Comparison of ENCODE assay signal across 8 mouse cellular contexts in genomic region chr7:27331854-27332253, GRCm38 (mm10). TPM values are rescaled to one million over a fixed set of nuclear protein-coding genes. Genes with fewer than 3 reads are reported as not detected.
DNase-seq lines count a peak whose midpoint lies in the region; ATAC-seq and TF ChIP-seq lines count a peak whose summit lies in the region.

No protein-coding gene starts in this region.

- no peak for ATAC-seq in kidney, embryonic 16.5 days (ENCODE audit: low FRiP score, low TSS enrichment)
- ATAC-seq in G1E (ENCODE audit: extremely low read depth, insufficient number of reproducible peaks, low FRiP score, poor library complexity, severe bottlenecking), result no peak
- no peak for ATAC-seq in forebrain, embryonic 14.5 days
- ATAC-seq in liver, postnatal 0 days, result no peak

- H3K9ac ChIP-seq in kidney, embryonic 16.5 days (replicated peaks; ENCODE audit: low read length), result peak overlapping the region; percentile 66; the same call in 1 of the 2 replicates
- H3K9ac ChIP-seq in forebrain, embryonic 14.5 days (ENCODE audit: low read length), result no peak overlapping the region
- no peak overlapping the region for H3K9ac ChIP-seq in liver, postnatal 0 days (replicated peaks)

- H3K27ac ChIP-seq in kidney, embryonic 16.5 days (ENCODE audit: low read length), result peak overlapping the region; percentile 94
- H3K27ac ChIP-seq in forebrain, embryonic 14.5 days (ENCODE audit: low read depth, low read length), result no peak overlapping the region
- H3K27ac ChIP-seq in liver, postnatal 0 days (ENCODE audit: low read depth), result peak overlapping the region; percentile 46

- H3K9me3 ChIP-seq in kidney, embryonic 16.5 days (ENCODE audit: low read length), result no peaks in the 10 kb centered on the region
- H3K9me3 ChIP-seq in G1E (replicated peaks), result no peaks in the 10 kb centered on the region
- no peaks in the 10 kb centered on the region for H3K9me3 ChIP-seq in forebrain, embryonic 14.5 days (replicated peaks; ENCODE audit: control insufficient read depth, low read length)
- no peaks in the 10 kb centered on the region for H3K9me3 ChIP-seq in liver, postnatal 0 days (ENCODE audit: low read length)

- 6% methylated on average over 8 of the region's 8 CpGs for WGBS in kidney, embryonic 16.5 days
- 10% methylated on average over 8 of the region's 8 CpGs for WGBS in forebrain, embryonic 14.5 days
- WGBS in liver, postnatal 0 days (ENCODE audit: insufficient replicate concordance), result 6% methylated on average over 8 of the region's 8 CpGs

- H3K4me1 ChIP-seq in kidney, embryonic 16.5 days (ENCODE audit: insufficient read depth, low read length), result peaks cover 77% of the 10 kb centered on the region
- H3K4me1 ChIP-seq in G1E (ENCODE audit: insufficient read depth, low read depth, low read length), result peaks cover 83% of the 10 kb centered on the region
- H3K4me1 ChIP-seq in forebrain, embryonic 14.5 days (ENCODE audit: control insufficient read depth, insufficient read depth, low read length), result peaks cover 8% of the 10 kb centered on the region
- H3K4me1 ChIP-seq in liver, postnatal 0 days (ENCODE audit: insufficient read depth), result peaks cover 18% of the 10 kb centered on the region

- H3K4me2 ChIP-seq in kidney, embryonic 16.5 days (replicated peaks; ENCODE audit: low read depth, low read length), result peak overlapping the region; percentile 89
- H3K4me2 ChIP-seq in forebrain, embryonic 14.5 days (ENCODE audit: low read length), result peak overlapping the region; percentile 84; the same call in 1 of the 2 replicates
- peak overlapping the region; percentile 71 for H3K4me2 ChIP-seq in liver, postnatal 0 days (ENCODE audit: low read depth, low read length)

- H3K4me3 ChIP-seq in kidney, embryonic 16.5 days (ENCODE audit: low read length), result peak overlapping the region; percentile 66
- H3K4me3 ChIP-seq in G1E (ENCODE audit: low read depth, low read length), result peak overlapping the region; percentile 67; the same call in 1 of the 2 replicates
- H3K4me3 ChIP-seq in forebrain, embryonic 14.5 days (ENCODE audit: low read depth, low read length), result 0 out of 2 replicates have a peak overlapping the region, but pooled peaks have one; percentile 44
- H3K4me3 ChIP-seq in liver, postnatal 0 days (ENCODE audit: low read depth, low read length), result peak overlapping the region; percentile 43

- no peak for DNase-seq in kidney, postnatal 14 days
- no peak for DNase-seq in G1E (ENCODE audit: low spot score)
- DNase-seq in forebrain, embryonic 14.5 days (ENCODE audit: low spot score), result no peak
- DNase-seq in liver, postnatal 0 days, result no peak
- no peak for DNase-seq in ovary, adult 18-20 months (ENCODE audit: low spot score)
- no peak for DNase-seq in right cerebral cortex, postnatal 4 days
- DNase-seq in MN1 (ENCODE audit: low spot score), result no peak

- no peak for TF ChIP-seq EP300 in liver, postnatal 0 days (IDR thresholded peaks at IDR 0.05; ENCODE audit: low read depth)

- peaks cover 65% of the 10 kb centered on the region for H3K27me3 ChIP-seq in kidney, embryonic 16.5 days (ENCODE audit: insufficient read depth, low read length)
- H3K27me3 ChIP-seq in G1E (ENCODE audit: insufficient read depth, low read length), result peaks cover 78% of the 10 kb centered on the region
- peaks cover 75% of the 10 kb centered on the region for H3K27me3 ChIP-seq in forebrain, embryonic 14.5 days (replicated peaks; ENCODE audit: control insufficient read depth, insufficient read depth, low read length)
- peaks cover 96% of the 10 kb centered on the region for H3K27me3 ChIP-seq in liver, postnatal 0 days (ENCODE audit: insufficient read depth, low read length)

- TF ChIP-seq CTCF in G1E (IDR thresholded peaks at IDR 0.05; ENCODE audit: low read depth, low read length), result no peak
- TF ChIP-seq CTCF in liver, postnatal 0 days (IDR thresholded peaks at IDR 0.05; ENCODE audit: low read depth), result no peak

- 0 out of 2 replicates have a peak, but pooled peaks cover 4% of the 10 kb centered on the region for H3K36me3 ChIP-seq in kidney, embryonic 16.5 days (ENCODE audit: insufficient read depth, low read length)
- H3K36me3 ChIP-seq in G1E (replicated peaks), result no peaks in the 10 kb centered on the region
- 0 out of 2 replicates have a peak, but pooled peaks cover 2% of the 10 kb centered on the region for H3K36me3 ChIP-seq in forebrain, embryonic 14.5 days (ENCODE audit: control insufficient read depth, insufficient read depth, low read length)
- H3K36me3 ChIP-seq in liver, postnatal 0 days (replicated peaks; ENCODE audit: insufficient read depth, low read length), result no peaks in the 10 kb centered on the region

RNA-seq across cellular contexts. Expression of gene Ltbp4, which starts 5.6 kb away (rescaled TPM):
- 45.9 and 55.8 TPM in 2 replicates for polyA plus RNA-seq in kidney, embryonic 16.5 days (2015; fragmentation: Nextera tagmentation; extraction: Ambion mirVana)
- total RNA-seq in G1E (2014; fragmentation: Nextera tagmentation) (0.39 and 9.1 TPM in 2 replicates), G1E (2017) (0.06 and 0.16 TPM in 2 replicates)
- 1.0 and 1.5 TPM in 2 replicates for polyA plus RNA-seq in G1E (2012)
- polyA plus RNA-seq in forebrain, embryonic 14.5 days (2014; fragmentation: Nextera tagmentation; extraction: Ambion mirVana), result 8.0 and 11.0 TPM in 2 replicates
- polyA plus RNA-seq in liver, postnatal 0 days (2015; fragmentation: Nextera tagmentation; extraction: Ambion mirVana), result 7.2 and 9.2 TPM in 2 replicates

RNA-seq across cellular contexts. Expression of gene Shkbp1, which starts 24.0 kb away (rescaled TPM):
- 51.4 and 56.9 TPM in 2 replicates for polyA plus RNA-seq in kidney, embryonic 16.5 days (2015; fragmentation: Nextera tagmentation; extraction: Ambion mirVana)
- total RNA-seq in G1E (2014; fragmentation: Nextera tagmentation) (89.8 and 111 TPM in 2 replicates), G1E (2017) (27.4 and 29.5 TPM in 2 replicates)
- 218 and 220 TPM in 2 replicates for polyA plus RNA-seq in G1E (2012)
- polyA plus RNA-seq in forebrain, embryonic 14.5 days (2014; fragmentation: Nextera tagmentation; extraction: Ambion mirVana), result 52.4 and 66.4 TPM in 2 replicates
- polyA plus RNA-seq in liver, postnatal 0 days (2015; fragmentation: Nextera tagmentation; extraction: Ambion mirVana), result 9.5 and 10.9 TPM in 2 replicates

RNA-seq across cellular contexts. Expression of gene Gm20479, which starts 25.4 kb away (rescaled TPM):
- 0.64 and 0.80 TPM in 2 replicates for polyA plus RNA-seq in kidney, embryonic 16.5 days (2015; fragmentation: Nextera tagmentation; extraction: Ambion mirVana)
- total RNA-seq in G1E (2014; fragmentation: Nextera tagmentation) (not detected in 2 replicates), G1E (2017) (1.3 TPM in 1 of 2 replicates, not detected in the other)
- 1.2 and 1.4 TPM in 2 replicates for polyA plus RNA-seq in G1E (2012)
- 0.38 TPM in 1 of 2 replicates, not detected in the other for polyA plus RNA-seq in forebrain, embryonic 14.5 days (2014; fragmentation: Nextera tagmentation; extraction: Ambion mirVana)
- polyA plus RNA-seq in liver, postnatal 0 days (2015; fragmentation: Nextera tagmentation; extraction: Ambion mirVana), result 1.1 TPM in 1 of 2 replicates, not detected in the other
